Mouse (Mus musculus): ENCODE data around the gene Rnf227. TPM values are rescaled to one million over a fixed set of nuclear protein-coding genes. Genes with fewer than 3 reads are reported as not detected.
A peak's percentile ranks its signal among the peaks of the same experiment; 100 is the strongest.
"Not testable (repeated sequence)": the region's sequence is repeated elsewhere in the genome, so short reads cannot be mapped to it uniquely, and the experiment has no call there.

Rnf227 gene
- polyA plus RNA-seq, 1 experiment = 0.06 TPM

GRCm38 (mm10) chr11:69316361-69316760 is 23.9 kb upstream of the Rnf227 start:
- H3K4me1 ChIP-seq (ENCODE audit: control insufficient read depth) = peaks cover 11% of the 10 kb centered on the region
- H3K9me3 ChIP-seq (ENCODE audit: control insufficient read depth, low read length) = peaks cover 5% of the 10 kb centered on the region
- no peak overlapping the region for H3K4me3 ChIP-seq (replicated peaks)
- peaks cover 87% of the 10 kb centered on the region for H3K36me3 ChIP-seq (ENCODE audit: control insufficient read depth)
- TF ChIP-seq GATA1 (IDR thresholded peaks at IDR 0.05; ENCODE audit: low read length) = no peak
- no peak for TF ChIP-seq TAL1 (IDR thresholded peaks at IDR 0.05; ENCODE audit: low read length)
- no peaks in the 10 kb centered on the region for H3K27me3 ChIP-seq (ENCODE audit: control insufficient read depth)

GRCm38 (mm10) chr11:69318000-69318399 is 22.3 kb upstream of the Rnf227 start:
- H3K27me3 ChIP-seq (ENCODE audit: control insufficient read depth); H3K9me3 ChIP-seq (ENCODE audit: control insufficient read depth, low read length); H3K4me3 ChIP-seq (replicated peaks): not testable (repeated sequence)
- Histone ChIP-seq H3K4me1 (ENCODE audit: control insufficient read depth) (peaks cover 27% of the 10 kb centered on the region), H3K36me3 (ENCODE audit: control insufficient read depth) (peaks cover 80% of the 10 kb centered on the region)

GRCm38 (mm10) chr11:69321580-69321979 is 18.7 kb upstream of the Rnf227 start:
- Histone ChIP-seq H3K4me1 (ENCODE audit: control insufficient read depth) (peaks cover 49% of the 10 kb centered on the region), H3K9me3 (ENCODE audit: control insufficient read depth, low read length) (no peaks in the 10 kb centered on the region), H3K27me3 (ENCODE audit: control insufficient read depth) (peaks cover 6% of the 10 kb centered on the region), H3K36me3 (ENCODE audit: control insufficient read depth) (peaks cover 51% of the 10 kb centered on the region), H3K4me3 (replicated peaks) (peak overlapping the region; percentile 77)
- TF ChIP-seq TAL1 (IDR thresholded peaks at IDR 0.05; ENCODE audit: low read length) (no peak), GATA1 (IDR thresholded peaks at IDR 0.05; ENCODE audit: low read length) (no peak)

GRCm38 (mm10) chr11:69322010-69322409 is 18.3 kb upstream of the Rnf227 start:
- Histone ChIP-seq H3K9me3 (ENCODE audit: control insufficient read depth, low read length) (no peaks in the 10 kb centered on the region), H3K4me1 (ENCODE audit: control insufficient read depth) (peaks cover 49% of the 10 kb centered on the region), H3K4me3 (replicated peaks) (peak overlapping the region; percentile 77), H3K36me3 (ENCODE audit: control insufficient read depth) (peaks cover 48% of the 10 kb centered on the region), H3K27me3 (ENCODE audit: control insufficient read depth) (peaks cover 10% of the 10 kb centered on the region)
- TF ChIP-seq TAL1 (IDR thresholded peaks at IDR 0.05; ENCODE audit: low read length) (no peak), GATA1 (IDR thresholded peaks at IDR 0.05; ENCODE audit: low read length) (no peak)

GRCm38 (mm10) chr11:69322693-69323471 is 17.4 kb upstream of the Rnf227 start:
- H3K4me3 ChIP-seq (replicated peaks) = peak overlapping the region; percentile 77
- peaks cover 19% of the 10 kb centered on the region for H3K27me3 ChIP-seq (ENCODE audit: control insufficient read depth)
- no peaks in the 10 kb centered on the region for H3K9me3 ChIP-seq (ENCODE audit: control insufficient read depth, low read length)
- peaks cover 40% of the 10 kb centered on the region for H3K36me3 ChIP-seq (ENCODE audit: control insufficient read depth)
- H3K4me1 ChIP-seq (ENCODE audit: control insufficient read depth) = peaks cover 51% of the 10 kb centered on the region
- TF ChIP-seq GATA1 (IDR thresholded peaks at IDR 0.05; ENCODE audit: low read length) (no peak), TAL1 (IDR thresholded peaks at IDR 0.05; ENCODE audit: low read length) (no peak)

DNA sequence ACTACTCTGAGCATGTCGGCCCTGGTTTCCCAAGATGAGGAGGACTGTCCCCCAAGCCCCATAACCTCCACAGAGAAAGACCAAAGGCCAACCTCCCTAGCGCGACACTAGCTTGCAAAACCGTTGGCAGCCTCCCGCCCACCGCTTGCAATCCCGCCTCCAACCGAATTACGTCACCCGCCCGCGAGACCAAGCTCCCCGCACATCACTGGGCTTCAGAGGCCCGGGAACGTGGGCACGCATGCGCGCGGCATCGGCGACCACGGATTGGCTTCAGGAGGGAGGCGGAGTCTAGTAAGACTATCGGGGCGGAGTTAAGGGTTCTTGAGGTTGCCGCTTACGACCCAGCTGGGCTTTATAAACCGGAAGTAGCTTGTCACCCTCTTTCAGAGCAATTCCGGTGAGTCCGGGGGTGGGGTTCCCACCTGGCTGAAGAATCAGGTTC is 16.6 kb upstream of the Rnf227 start, which contains the start of the genes Cntrob and Trappc1:
Gene Cntrob (minus strand): TSS at position 109 of the 445 bp plus-strand sequence.
Gene Trappc1 (plus strand): TSS at position 314 of the 445 bp plus-strand sequence.
- Histone ChIP-seq H3K27me3 (ENCODE audit: control insufficient read depth) (peaks cover 27% of the 10 kb centered on the region), H3K4me1 (ENCODE audit: control insufficient read depth) (peaks cover 51% of the 10 kb centered on the region), H3K4me3 (replicated peaks) (peak within 1 kb of the TSS; percentile 77), H3K36me3 (ENCODE audit: control insufficient read depth) (peaks cover 32% of the 10 kb centered on the region), H3K9me3 (ENCODE audit: control insufficient read depth, low read length) (no peaks in the 10 kb centered on the region)
- no peak for TF ChIP-seq GATA1 (IDR thresholded peaks at IDR 0.05; ENCODE audit: low read length)
- TF ChIP-seq TAL1 (IDR thresholded peaks at IDR 0.05; ENCODE audit: low read length) = no peak

- TF ChIP-seq TAL1 (IDR thresholded peaks at IDR 0.05; ENCODE audit: low read length) = no peak
- TF ChIP-seq GATA1 (IDR thresholded peaks at IDR 0.05; ENCODE audit: low read length) = no peak
- H3K36me3 ChIP-seq (ENCODE audit: control insufficient read depth) = peaks cover 21% of the 10 kb centered on the region
- no peaks in the 10 kb centered on the region for H3K9me3 ChIP-seq (ENCODE audit: control insufficient read depth, low read length)
- peaks cover 38% of the 10 kb centered on the region for H3K27me3 ChIP-seq (ENCODE audit: control insufficient read depth)
- H3K4me3 ChIP-seq (replicated peaks) = peak overlapping the region; percentile 77
- H3K4me1 ChIP-seq (ENCODE audit: control insufficient read depth) = peaks cover 51% of the 10 kb centered on the region
Observed at GRCm38 (mm10) chr11:69324749-69325148, 15.5 kb upstream of the Rnf227 start.

DNA sequence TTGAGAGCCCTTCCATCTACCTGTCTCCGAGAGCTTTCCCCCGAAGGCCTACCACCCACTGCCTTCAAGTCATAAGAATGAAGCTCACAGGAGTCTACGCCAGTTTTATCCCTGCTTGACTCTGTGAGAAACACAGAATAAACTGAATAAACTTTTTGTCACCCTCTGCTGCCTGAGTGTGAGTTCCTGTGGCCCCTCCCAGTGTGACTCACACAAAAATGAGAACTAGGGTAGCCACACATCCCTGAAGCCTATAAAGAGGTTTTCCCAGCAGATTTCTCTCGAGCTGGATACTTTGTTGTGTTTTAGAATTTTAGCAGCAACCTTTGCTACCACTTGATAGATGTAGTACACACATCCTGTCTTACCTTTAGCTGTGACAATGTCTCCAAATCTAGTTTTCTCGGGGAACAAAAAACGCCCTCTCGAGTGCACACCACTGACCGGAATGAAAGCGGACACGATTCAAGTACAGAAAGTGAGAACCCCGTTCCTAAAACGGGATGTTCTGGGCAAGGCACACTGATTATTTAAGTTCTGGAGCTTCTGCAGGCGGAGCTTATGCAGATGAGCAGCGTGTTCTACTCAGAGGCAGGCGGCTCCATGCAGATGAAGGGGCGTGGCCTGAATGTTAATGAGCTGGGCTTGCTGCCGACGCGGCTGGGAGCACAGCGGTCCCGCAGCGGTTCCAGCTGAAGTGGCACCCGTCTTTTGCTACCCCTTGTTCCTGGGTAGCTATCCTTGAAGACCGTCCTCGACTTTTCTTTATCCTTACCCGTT is 14.4 kb upstream of the Rnf227 start, which contains the start of gene Kcnab3:
Gene Kcnab3 (plus strand): TSS at position 631 of the 780 bp plus-strand sequence.
- Histone ChIP-seq H3K4me1 (ENCODE audit: control insufficient read depth) (peaks cover 51% of the 10 kb centered on the region), H3K36me3 (ENCODE audit: control insufficient read depth) (peaks cover 12% of the 10 kb centered on the region), H3K9me3 (ENCODE audit: control insufficient read depth, low read length) (no peaks in the 10 kb centered on the region), H3K4me3 (replicated peaks) (peak within 1 kb of the TSS; percentile 77), H3K27me3 (ENCODE audit: control insufficient read depth) (peaks cover 49% of the 10 kb centered on the region)
- TF ChIP-seq GATA1 (IDR thresholded peaks at IDR 0.05; ENCODE audit: low read length) (no peak), TAL1 (IDR thresholded peaks at IDR 0.05; ENCODE audit: low read length) (no peak)
